Mouse (Mus musculus) heart, embryonic 10.5 days (tissue): ENCODE results near the gene Fam89b. TPM values are rescaled to one million over a fixed set of nuclear protein-coding genes. Genes with fewer than 3 reads are reported as not detected.

Source experiments
- DNase-seq: peaks from one replicate; pipeline ENCODE4 v3.0.0-alpha.2; 2017; ENCODE audit warnings: low spot score
- H3K27ac ChIP-seq: fragments of 300-500 bp; sonication (generic); 2 replicates; pipeline ENCODE4 v1.5.1; 2016; ENCODE audit warnings: mild to moderate bottlenecking
- H3K27me3 ChIP-seq: fragments of 300-500 bp; sonication (generic); 2 replicates; pipeline ENCODE4 v1.6.1; 2016; ENCODE audit warnings: mild to moderate bottlenecking; ENCODE audit not compliant: poor library complexity, insufficient read depth, severe bottlenecking
- H3K36me3 ChIP-seq: fragments of 300-500 bp; sonication (generic); 2 replicates; pipeline ENCODE4 v1.6.1; 2016; ENCODE audit warnings: mild to moderate bottlenecking, moderate library complexity
- H3K4me1 ChIP-seq: fragments of 300-500 bp; sonication (generic); 2 replicates; pipeline ENCODE4 v1.6.1; 2016; ENCODE audit warnings: mild to moderate bottlenecking
- H3K4me3 ChIP-seq: fragments of 300-500 bp; sonication (generic); 2 replicates; pipeline ENCODE4 v1.5.1; 2016; ENCODE audit warnings: mild to moderate bottlenecking, moderate library complexity
- H3K9me3 ChIP-seq: fragments of 300-500 bp; sonication (generic); 2 replicates; pipeline ENCODE4 v1.6.1; 2016; ENCODE audit warnings: mild to moderate bottlenecking, moderate library complexity
- WGBS: fragments of 180-500 bp; shearing (Covaris S2); methylation state at CpG from one replicate; pipeline ENCODE4 v1.1.7; 2016; 5-methylcytosine and 5-hydroxymethylcytosine counted together
- polyA plus RNA-seq: library from polyadenylated mRNA; unstranded; fragments of >200 nt; fragmentation: Nextera tagmentation; extraction: Ambion mirVana; gene quantifications from 2 replicates; pipeline ENCODE4 v1.2.1, GENCODE M21; 2016

The Fam89b gene
- 75.9 and 88.9 TPM in 2 replicates for polyA plus RNA-seq

GRCm38 (mm10) chr19:5729444-5729815 lies at the start of gene Fam89b:
TSS of gene Fam89b (minus strand) at chr19:5729653.
- H3K27ac ChIP-seq: peak within 1 kb of the TSS; percentile 98
- no peaks in the 10 kb centered on the region for H3K9me3 ChIP-seq
- H3K27me3 ChIP-seq: no peaks in the 10 kb centered on the region
- H3K4me1 ChIP-seq: peaks cover 66% of the 10 kb centered on the region
- peak within 1 kb of the TSS; percentile 97 for H3K4me3 ChIP-seq
- peaks cover 8% of the 10 kb centered on the region for H3K36me3 ChIP-seq
- under 1% methylated on average over 37 of the region's 37 CpGs for WGBS
- peak; percentile 95 for DNase-seq

GRCm38 (mm10) chr19:5778312-5778711 lies 48.9 kb upstream of the Fam89b start:
- Histone ChIP-seq H3K4me1 (0 out of 2 replicates have a peak, but pooled peaks cover 3% of the 10 kb centered on the region), H3K9me3 (no peaks in the 10 kb centered on the region), H3K36me3 (no peaks in the 10 kb centered on the region), H3K27me3 (no peaks in the 10 kb centered on the region), H3K27ac (no peak overlapping the region), H3K4me3 (no peak overlapping the region)
- no peak for DNase-seq
- 55% methylated on average over 8 of the region's 8 CpGs for WGBS

- H3K9me3 ChIP-seq: no peaks in the 10 kb centered on the region
- no peaks in the 10 kb centered on the region for H3K36me3 ChIP-seq
- no peak overlapping the region for H3K4me3 ChIP-seq
- no peaks in the 10 kb centered on the region for H3K27me3 ChIP-seq
- WGBS: 78% methylated on average over 9 of the region's 9 CpGs
- 0 out of 2 replicates have a peak, but pooled peaks cover 3% of the 10 kb centered on the region for H3K4me1 ChIP-seq
- no peak overlapping the region for H3K27ac ChIP-seq
- DNase-seq: no peak
These were observed 48.1 kb upstream of the Fam89b start for GRCm38 (mm10) chr19:5777387-5778032.

- Histone ChIP-seq H3K4me3 (peak within 1 kb of the TSS; percentile 88), H3K4me1 (peaks cover 20% of the 10 kb centered on the region), H3K27ac (peak within 1 kb of the TSS; percentile 96), H3K36me3 (peaks cover 38% of the 10 kb centered on the region), H3K9me3 (no peaks in the 10 kb centered on the region), H3K27me3 (no peaks in the 10 kb centered on the region)
- peak; percentile 97 for DNase-seq
- under 1% methylated on average over 64 of the region's 64 CpGs for WGBS
These were observed 41.7 kb upstream of the Fam89b start, which contains the start of gene Scyl1 for GRCm38 (mm10) chr19:5770925-5771860. TSS of gene Scyl1 (minus strand) at chr19:5771419.

- peak; percentile 70 for DNase-seq
- Histone ChIP-seq H3K4me3 (peak overlapping the region; percentile 88), H3K27me3 (no peaks in the 10 kb centered on the region), H3K36me3 (peaks cover 47% of the 10 kb centered on the region), H3K9me3 (no peaks in the 10 kb centered on the region), H3K4me1 (peaks cover 20% of the 10 kb centered on the region), H3K27ac (peak overlapping the region; percentile 96)
- 50% methylated on average over 9 of the region's 9 CpGs for WGBS
These were observed 40.9 kb upstream of the Fam89b start for GRCm38 (mm10) chr19:5770311-5770710.

GRCm38 (mm10) chr19:5767271-5767670 lies 37.8 kb upstream of the Fam89b start:
- Histone ChIP-seq H3K4me1 (peaks cover 20% of the 10 kb centered on the region), H3K4me3 (no peak overlapping the region), H3K36me3 (peaks cover 75% of the 10 kb centered on the region), H3K9me3 (no peaks in the 10 kb centered on the region), H3K27me3 (no peaks in the 10 kb centered on the region), H3K27ac (no peak overlapping the region)
- DNase-seq: no peak
- WGBS: 88% methylated on average over 4 of the region's 4 CpGs

- Histone ChIP-seq H3K9me3 (no peaks in the 10 kb centered on the region), H3K27me3 (peaks cover 19% of the 10 kb centered on the region), H3K4me1 (no peaks in the 10 kb centered on the region; the same call in 1 of the 2 replicates), H3K27ac (no peak overlapping the region), H3K36me3 (peaks cover 97% of the 10 kb centered on the region), H3K4me3 (no peak overlapping the region)
- no peak for DNase-seq
- WGBS: 87% methylated on average over 6 of the region's 6 CpGs
These were observed 33.7 kb upstream of the Fam89b start for GRCm38 (mm10) chr19:5763163-5763562.

- H3K36me3 ChIP-seq: peaks cover 67% of the 10 kb centered on the region
- H3K27ac ChIP-seq: no peak overlapping the region
- peaks cover 16% of the 10 kb centered on the region for H3K4me1 ChIP-seq
- DNase-seq: no peak
- H3K4me3 ChIP-seq: no peak overlapping the region
- WGBS: 89% methylated on average over 14 of the region's 14 CpGs
- no peaks in the 10 kb centered on the region for H3K9me3 ChIP-seq
- peaks cover 61% of the 10 kb centered on the region for H3K27me3 ChIP-seq
These were observed 29.5 kb upstream of the Fam89b start for GRCm38 (mm10) chr19:5758878-5759403.

GRCm38 (mm10) chr19:5756991-5757636 lies 27.7 kb upstream of the Fam89b start:
- Histone ChIP-seq H3K27ac (peak overlapping the region; percentile 31), H3K4me3 (peak overlapping the region; percentile 48), H3K36me3 (peaks cover 51% of the 10 kb centered on the region), H3K27me3 (peaks cover 79% of the 10 kb centered on the region), H3K9me3 (no peaks in the 10 kb centered on the region), H3K4me1 (peaks cover 16% of the 10 kb centered on the region)
- DNase-seq: no peak
- WGBS: 12% methylated on average over 36 of the region's 36 CpGs

GRCm38 (mm10) chr19:5756321-5756985 lies 27.0 kb upstream of the Fam89b start:
- H3K4me3 ChIP-seq: peak overlapping the region; percentile 48
- no peak for DNase-seq
- H3K9me3 ChIP-seq: no peaks in the 10 kb centered on the region
- 6% methylated on average over 29 of the region's 29 CpGs for WGBS
- peaks cover 86% of the 10 kb centered on the region for H3K27me3 ChIP-seq
- H3K27ac ChIP-seq: peak overlapping the region; percentile 31; the same call in 1 of the 2 replicates
- H3K36me3 ChIP-seq: peaks cover 44% of the 10 kb centered on the region
- H3K4me1 ChIP-seq: peaks cover 22% of the 10 kb centered on the region

GRCm38 (mm10) chr19:5751742-5752141 lies 22.3 kb upstream of the Fam89b start:
- 7% methylated on average over 20 of the region's 20 CpGs for WGBS
- Histone ChIP-seq H3K27ac (no peak overlapping the region), H3K4me3 (peak overlapping the region; percentile 31), H3K27me3 (peaks cover 98% of the 10 kb centered on the region), H3K4me1 (peaks cover 27% of the 10 kb centered on the region), H3K36me3 (no peaks in the 10 kb centered on the region), H3K9me3 (no peaks in the 10 kb centered on the region)
- DNase-seq: no peak

GRCm38 (mm10) chr19:5750951-5751350 lies 21.5 kb upstream of the Fam89b start:
- DNase-seq: no peak
- Histone ChIP-seq H3K9me3 (no peaks in the 10 kb centered on the region), H3K36me3 (no peaks in the 10 kb centered on the region), H3K4me3 (peak overlapping the region; percentile 31; the same call in 1 of the 2 replicates), H3K27me3 (peaks cover 98% of the 10 kb centered on the region), H3K4me1 (peaks cover 30% of the 10 kb centered on the region), H3K27ac (no peak overlapping the region)
- 8% methylated on average over 22 of the region's 22 CpGs for WGBS
